Mouse (Mus musculus) MN1 (cell line): ENCODE measurements around the gene Sh3bp4.

Experiments
- DNase-seq: peaks from one replicate; pipeline ENCODE4 v3.0.0-alpha.2; 2016; ENCODE audit warnings: low spot score

Gene Sh3bp4

GRCm38 (mm10) chr1:89187441-89187840 lies 117.2 kb downstream of the Sh3bp4 start:
- no peak for DNase-seq

- DNase-seq = no peak
Measured at GRCm38 (mm10) chr1:89188091-89188490, 117.9 kb downstream of the Sh3bp4 start.

GRCm38 (mm10) chr1:89189204-89189603 lies 119.0 kb downstream of the Sh3bp4 start:
- DNase-seq = no peak

- DNase-seq = no peak
Measured at GRCm38 (mm10) chr1:89190621-89191020, 120.4 kb downstream of the Sh3bp4 start.

GRCm38 (mm10) chr1:89191127-89191740 lies 121.0 kb downstream of the Sh3bp4 start:
- DNase-seq = no peak

- DNase-seq = no peak
Measured at GRCm38 (mm10) chr1:89192536-89193220, 122.5 kb downstream of the Sh3bp4 start.

GRCm38 (mm10) chr1:89193576-89193975 lies 123.4 kb downstream of the Sh3bp4 start:
- DNase-seq = no peak

GRCm38 (mm10) chr1:89195827-89196712 lies 125.9 kb downstream of the Sh3bp4 start:
- peak; percentile 15 for DNase-seq
